Mouse (Mus musculus) thymus, adult 2 months (tissue): Measurements from ENCODE around the gene C5ar1.

Experiments used
- CTCF ChIP-seq: fragments of 200-500 bp; IDR thresholded peaks from 2 replicates; pipeline ENCODE4 v1.5.1; 2012; ENCODE audit warnings: mild to moderate bottlenecking, control low read depth, low read length, moderate library complexity, borderline replicate concordance; ENCODE audit not compliant: control insufficient read depth, poor library complexity, insufficient read depth; ENCODE audit errors: extremely low read depth
- POLR2A ChIP-seq: fragments of 200-500 bp; IDR thresholded peaks from 2 replicates; pipeline ENCODE4 v1.6.1; 2012; ENCODE audit warnings: mild to moderate bottlenecking, low read length, control low read depth, moderate library complexity; ENCODE audit not compliant: control insufficient read depth, poor library complexity, insufficient read depth; ENCODE audit errors: extremely low read depth

GRCm38 (mm10) chr7:16274922-16275890 is 15.9 kb upstream of the C5ar1 start:
- TF ChIP-seq POLR2A (no peak), CTCF (no peak)
